Mouse (Mus musculus) adrenal gland, postnatal 25 days (tissue): ENCODE data around the gene Olfr347. TPM values are rescaled to one million over a fixed set of nuclear protein-coding genes. Genes with fewer than 3 reads are reported as not detected.

Experiments used
- DNase-seq: peaks from one replicate; pipeline ENCODE4 v3.0.0; 2021; ENCODE audit warnings: mixed read lengths
- long read RNA-seq: library from polyadenylated mRNA; stranded (forward); transcript quantifications from one replicate; pipeline ENCODE4 v2.0.0, GENCODE M21; 2021
- total RNA-seq: library from RNA; stranded (reverse); gene quantifications from 2 replicates; pipeline ENCODE4 v1.2.3, GENCODE M21; 2021

The Olfr347 gene
- not detected in 2 replicates for total RNA-seq
- long read RNA-seq, result 0 reads

GRCm38 (mm10) chr2:36731602-36732001 lies at the start of gene Olfr347:
Gene Olfr347, plus strand, starts transcription at chr2:36731902.
- DNase-seq, result no peak

- no peak for DNase-seq
Measured at GRCm38 (mm10) chr2:36685488-36685887, 46.2 kb upstream of the Olfr347 start, which contains the start of gene Olfr346. Gene Olfr346, plus strand, starts transcription at chr2:36685788.

GRCm38 (mm10) chr2:36736226-36736625 lies 4.5 kb downstream of the Olfr347 start:
- no peak for DNase-seq

- DNase-seq, result no peak
Measured at GRCm38 (mm10) chr2:36783976-36784375, 52.3 kb downstream of the Olfr347 start, which contains the start of gene Olfr348. Gene Olfr348, plus strand, starts transcription at chr2:36784276.

Other genes starting within 250 kb of the Olfr347 start
- gene Olfr341, start 249.4 kb upstream of the Olfr347 start, total RNA-seq, result not detected in 2 replicates
- gene Olfr342, start 206.9 kb upstream of the Olfr347 start, total RNA-seq, result not detected in 2 replicates
- gene Olfr344, start 165.2 kb upstream of the Olfr347 start, total RNA-seq, result not detected in 2 replicates
- not detected in 2 replicates for gene Olfr345, start 91.9 kb upstream of the Olfr347 start, total RNA-seq
- gene Olfr346, start 46.1 kb upstream of the Olfr347 start, total RNA-seq, result not detected in 2 replicates
- gene Olfr348, start 52.4 kb downstream of the Olfr347 start, total RNA-seq, result not detected in 2 replicates
- gene Olfr50, start 58.6 kb downstream of the Olfr347 start, total RNA-seq, result not detected in 2 replicates
- gene Olfr3, start 85.1 kb downstream of the Olfr347 start, total RNA-seq, result not detected in 2 replicates
- gene Olfr350, start 114.4 kb downstream of the Olfr347 start, total RNA-seq, result not detected in 2 replicates
- not detected in 2 replicates for gene Olfr351, start 130.8 kb downstream of the Olfr347 start, total RNA-seq
- not detected in 2 replicates for gene Olfr352, start 136.6 kb downstream of the Olfr347 start, total RNA-seq
- not detected in 2 replicates for gene Olfr353, start 161.0 kb downstream of the Olfr347 start, total RNA-seq
- gene Olfr354, start 173.8 kb downstream of the Olfr347 start, total RNA-seq, result not detected in 2 replicates
- not detected in 2 replicates for gene Olfr355, start 197.0 kb downstream of the Olfr347 start, total RNA-seq
- not detected in 2 replicates for gene Olfr356, start 205.2 kb downstream of the Olfr347 start, total RNA-seq